Mouse (Mus musculus) yolk sac, embryonic 10.5 days (tissue): Measurements from ENCODE around the gene 3300002I08Rik.
"Not testable (repeated sequence)": the region's sequence is repeated elsewhere in the genome, so short reads cannot be mapped to it uniquely, and the experiment has no call there.

Source experiments
- DNase-seq: peaks from one replicate; pipeline ENCODE4 v3.0.0-alpha.2; 2017; ENCODE audit warnings: low spot score

The 3300002I08Rik gene

DNA sequence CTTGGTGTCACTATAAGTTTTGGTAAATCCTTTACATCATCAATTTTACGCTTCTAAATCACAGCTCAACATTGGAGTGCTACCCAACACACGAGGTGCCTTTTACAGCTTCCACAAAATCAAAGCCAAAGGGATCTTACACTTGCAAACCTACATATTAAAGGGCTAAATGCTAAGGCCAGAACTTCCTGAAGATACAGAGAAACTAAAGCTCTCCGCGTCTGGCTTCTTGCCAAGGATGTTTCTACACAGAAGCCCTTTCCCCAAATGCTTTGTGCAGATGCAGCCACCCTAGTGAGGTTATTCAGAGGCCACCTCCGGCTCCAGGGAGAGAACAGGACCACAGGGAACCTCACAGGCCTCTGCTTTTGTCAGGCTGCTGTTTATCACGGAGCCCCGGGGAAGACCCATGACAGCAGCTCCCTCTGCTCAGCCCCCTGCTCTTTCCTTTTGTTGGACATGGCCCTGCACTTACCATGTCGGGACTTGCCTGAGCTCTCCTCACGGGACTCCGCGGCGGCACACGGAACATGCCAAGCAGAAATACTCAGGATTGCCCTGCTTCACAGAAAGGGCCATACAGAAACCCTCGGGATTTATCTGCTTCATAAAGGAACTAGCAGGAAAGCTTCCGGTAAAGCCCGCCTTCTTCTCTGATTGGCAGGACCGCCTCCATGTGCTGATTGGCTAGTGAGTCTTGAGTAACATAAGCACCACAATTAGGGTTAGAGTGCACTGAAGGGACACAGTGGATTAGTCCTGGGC is at the start of gene 3300002I08Rik:
Gene 3300002I08Rik (minus strand): TSS at position 653 of the 765 bp plus-strand sequence.
- peak; percentile 90 for DNase-seq

DNA sequence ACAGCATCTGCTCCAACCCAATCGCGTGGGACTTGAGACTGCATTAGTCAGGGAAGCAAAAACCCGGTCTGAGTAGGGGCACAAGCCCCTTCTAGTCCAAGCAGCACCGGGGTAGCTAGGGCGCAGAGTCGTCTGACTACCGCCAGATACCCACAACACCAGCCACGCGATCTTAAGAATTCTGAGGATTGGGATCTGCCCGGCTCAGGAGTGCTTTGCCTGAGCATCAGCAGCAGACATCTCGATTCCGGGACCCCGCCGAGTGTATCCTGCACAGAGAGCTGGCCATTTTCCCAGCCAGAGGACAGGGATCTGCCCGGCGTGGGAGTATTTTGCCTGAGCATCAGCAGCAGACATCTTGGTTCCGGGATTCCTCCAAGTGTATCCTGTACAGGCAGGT is 49.6 kb upstream of the 3300002I08Rik start:
- DNase-seq = not testable (repeated sequence)

DNA sequence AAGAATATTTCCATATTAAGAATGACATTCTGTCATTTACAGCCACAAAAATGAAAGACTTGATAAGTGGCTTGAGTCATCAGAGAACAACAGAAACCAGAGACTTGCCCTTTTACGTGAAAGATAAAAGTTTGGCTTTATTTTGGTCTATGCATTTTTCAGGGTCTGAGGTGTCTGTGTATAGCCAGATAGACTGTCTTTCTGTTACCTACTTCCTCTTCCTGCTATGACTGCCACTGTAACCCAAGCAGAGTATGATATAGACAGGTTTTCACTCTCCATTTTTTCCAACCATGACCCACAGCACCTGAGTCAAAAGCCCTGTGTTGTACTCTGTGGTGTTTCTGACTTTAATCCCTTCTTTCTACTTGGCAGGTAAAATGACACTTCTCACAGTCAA is 27.6 kb upstream of the 3300002I08Rik start:
- no peak for DNase-seq

DNA sequence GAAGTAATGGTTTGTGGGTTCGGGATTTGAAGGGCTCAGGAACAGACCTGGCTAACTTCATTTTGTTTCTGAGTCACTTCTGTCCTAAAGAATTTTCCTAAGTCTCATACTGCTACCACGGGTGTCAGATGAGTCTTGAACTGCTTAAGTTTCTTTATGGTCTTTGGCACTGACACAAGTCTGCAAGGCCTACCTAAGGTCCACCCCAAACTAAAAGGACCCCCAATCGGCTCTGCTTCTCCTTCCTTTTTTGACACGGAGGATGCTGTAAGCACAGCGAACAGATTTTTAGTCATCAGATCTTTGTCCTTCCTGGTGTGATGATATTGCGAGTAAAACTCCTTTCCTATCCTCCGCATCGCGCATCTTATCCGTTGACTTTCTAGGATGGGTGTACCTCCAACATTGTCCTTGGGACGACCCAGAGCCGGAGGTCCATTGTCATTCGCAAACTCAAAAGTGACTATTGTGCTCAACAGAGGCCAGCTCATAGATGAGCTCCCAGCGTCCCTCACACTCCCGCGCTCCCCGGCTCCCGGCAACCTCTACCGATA is 23.1 kb upstream of the 3300002I08Rik start:
- not testable (repeated sequence) for DNase-seq

DNA sequence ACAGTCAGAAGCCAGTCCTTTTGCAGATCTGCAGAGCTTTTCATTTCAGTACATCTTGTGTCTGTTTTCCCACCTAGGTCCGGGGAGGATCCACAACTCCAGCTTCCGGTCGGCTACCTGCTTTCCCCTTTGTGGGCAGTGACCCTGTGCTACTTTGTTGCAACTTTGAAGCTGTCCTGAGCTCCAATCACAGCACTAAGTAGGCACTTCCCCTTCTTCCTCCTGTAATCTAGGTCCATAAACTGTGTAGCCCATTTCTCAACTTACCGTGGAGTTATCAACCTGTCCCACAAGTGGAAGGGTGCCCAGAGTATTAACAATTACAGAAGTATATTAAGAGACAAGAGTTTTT is 289 bp upstream of the 3300002I08Rik start:
- DNase-seq = no peak

DNA sequence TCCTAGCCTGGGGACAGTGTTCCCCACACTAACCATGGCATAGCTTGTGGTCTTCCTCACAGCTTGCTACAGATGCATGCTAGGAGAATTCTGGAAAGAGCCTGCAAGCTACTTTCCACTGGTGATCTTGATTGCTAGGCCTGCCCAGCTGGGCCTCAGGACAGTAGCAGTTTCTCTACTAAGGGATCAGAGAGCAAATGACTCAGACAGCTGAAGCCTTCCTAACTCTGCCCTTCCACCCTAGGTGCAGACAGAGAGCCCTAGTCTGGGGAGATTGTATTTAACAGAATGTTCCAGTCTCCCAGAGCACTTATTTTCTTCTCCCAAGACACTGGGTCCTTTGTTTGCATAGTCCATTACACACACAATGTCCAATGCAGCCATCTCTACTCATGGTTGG is 5.4 kb downstream of the 3300002I08Rik start:
- not testable (repeated sequence) for DNase-seq

DNA sequence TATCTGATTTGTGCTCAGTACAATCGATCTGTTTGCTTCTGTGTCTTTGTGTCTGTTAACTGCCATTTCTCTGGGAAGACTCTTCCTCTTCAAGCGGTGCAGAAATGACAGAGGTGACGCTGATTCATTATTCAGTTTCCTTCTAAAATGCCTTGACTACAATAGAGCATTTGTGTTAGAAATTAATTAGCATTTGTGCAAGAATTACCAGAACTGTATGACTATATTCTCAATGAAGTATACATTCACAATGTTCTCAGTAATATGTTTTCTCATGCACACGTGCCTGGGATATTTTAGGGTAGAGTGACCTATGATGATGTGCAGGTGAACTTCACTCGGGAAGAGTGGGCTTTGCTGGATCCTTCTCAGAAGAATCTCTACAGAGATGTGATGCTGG is 39.2 kb downstream of the 3300002I08Rik start, which contains the start of gene Gm10130:
Gene Gm10130 (plus strand): TSS at position 301 of the 400 bp plus-strand sequence.
- DNase-seq = no peak

DNA sequence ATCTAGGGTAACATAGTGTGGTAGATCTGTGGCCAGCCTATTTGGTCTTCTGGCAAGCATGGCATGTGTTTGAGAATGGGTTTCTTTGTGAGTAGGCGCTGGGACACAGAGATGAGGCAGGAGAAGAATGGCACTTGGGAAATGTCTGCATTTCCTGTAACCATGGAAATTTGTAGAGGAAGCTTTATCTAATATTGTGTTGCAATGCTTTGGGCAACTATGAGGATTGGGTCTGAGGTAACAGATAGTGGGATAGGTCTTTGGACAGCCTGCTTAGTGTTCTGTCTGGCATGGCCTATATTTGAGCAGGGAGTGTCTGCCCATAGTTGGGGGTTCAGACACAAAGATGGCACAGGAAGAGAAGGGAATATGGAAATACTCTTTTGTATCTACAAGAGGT is 43.6 kb downstream of the 3300002I08Rik start:
- DNase-seq = no peak

DNA sequence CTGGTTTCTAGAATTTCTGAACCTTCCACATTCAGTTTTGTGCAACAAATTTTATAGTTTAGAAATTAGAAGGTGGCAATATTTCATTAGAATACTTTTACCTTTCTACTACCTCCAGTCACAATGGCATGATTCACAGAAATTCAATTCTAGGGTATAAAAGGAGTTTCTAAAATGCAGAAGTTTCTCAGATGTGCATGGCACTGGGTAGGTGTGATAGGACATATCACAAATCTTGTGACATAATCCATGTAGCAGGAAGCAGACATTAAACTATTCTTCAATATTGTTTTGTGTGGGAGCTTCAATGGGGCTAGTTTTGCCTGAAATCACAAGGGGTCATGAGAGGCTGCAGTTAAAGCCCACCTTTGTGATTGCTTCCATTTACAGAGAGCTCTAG is 46.4 kb downstream of the 3300002I08Rik start:
- DNase-seq = no peak

DNA sequence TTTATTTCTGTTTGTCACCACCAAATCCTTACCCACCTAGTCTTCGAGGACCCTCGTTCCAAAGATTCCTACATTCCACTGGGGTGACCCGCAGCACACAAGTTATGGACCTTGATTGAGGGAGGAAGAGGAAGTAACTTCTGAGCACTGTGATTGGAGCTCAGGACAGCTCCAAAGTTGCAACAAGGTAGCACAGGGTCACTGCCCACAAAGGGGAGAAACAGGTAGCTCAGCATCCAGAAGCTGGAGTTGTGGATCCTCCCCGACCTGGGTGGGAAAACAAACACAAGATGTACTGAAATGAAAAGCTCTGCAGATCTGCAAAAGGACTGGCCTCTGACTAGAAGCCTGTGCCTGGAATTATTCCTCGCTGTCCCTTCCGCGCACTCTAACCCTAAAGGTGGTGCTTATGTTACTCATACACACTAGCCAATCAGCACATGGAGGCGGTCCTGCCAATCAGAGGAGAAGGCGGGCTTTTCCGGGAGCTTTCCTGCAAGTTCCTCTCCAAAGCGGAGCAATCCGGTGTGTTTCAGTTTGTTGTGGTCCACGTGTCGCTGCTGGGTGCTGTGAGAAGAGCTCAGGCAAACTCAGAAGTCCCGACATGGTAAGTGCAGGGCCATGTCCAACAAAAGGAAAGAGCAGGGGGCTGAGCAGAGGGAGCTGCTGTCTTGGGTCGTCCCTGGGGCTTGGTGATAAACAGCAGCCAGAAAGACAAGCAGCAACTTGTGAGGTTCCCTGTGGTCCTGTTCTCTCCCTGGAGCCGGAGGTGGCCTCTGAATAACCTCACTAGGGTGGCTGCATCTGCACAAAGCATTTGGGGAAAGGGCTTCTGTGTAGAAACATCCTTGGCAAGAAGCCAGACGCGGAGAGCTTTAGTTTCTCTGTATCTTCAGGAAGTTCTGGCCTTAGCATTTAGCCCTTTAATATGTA is 51.3 kb downstream of the 3300002I08Rik start:
- peak; percentile 96 for DNase-seq

DNA sequence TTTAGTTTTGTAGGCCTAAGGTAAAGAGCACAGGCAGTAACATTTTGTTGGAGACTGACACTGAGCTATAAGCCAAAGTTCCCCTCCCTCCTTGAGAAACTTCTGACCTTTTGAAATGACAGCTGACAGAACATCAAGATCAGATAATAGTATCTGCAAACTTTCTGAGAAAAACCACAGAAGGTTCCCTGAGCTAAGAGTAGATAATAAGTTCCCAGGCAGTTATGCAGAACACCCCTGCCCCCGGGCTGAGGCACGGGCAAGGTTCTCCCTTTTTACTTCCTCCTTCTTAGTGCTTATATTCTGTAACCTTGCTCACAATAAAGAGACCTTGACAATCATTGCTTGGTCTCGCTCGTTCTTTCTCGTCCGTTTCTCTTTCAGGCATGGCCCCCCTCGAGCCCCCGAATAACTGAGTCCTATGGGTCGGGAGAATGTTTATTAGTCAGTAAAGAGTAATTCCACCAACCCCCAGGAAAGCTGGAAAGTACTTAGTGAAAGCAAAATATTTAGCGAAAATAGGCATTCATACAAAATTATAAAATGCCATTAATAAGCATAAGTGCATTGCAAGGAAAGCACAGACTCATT is 55.3 kb downstream of the 3300002I08Rik start:
- DNase-seq = no peak

DNA sequence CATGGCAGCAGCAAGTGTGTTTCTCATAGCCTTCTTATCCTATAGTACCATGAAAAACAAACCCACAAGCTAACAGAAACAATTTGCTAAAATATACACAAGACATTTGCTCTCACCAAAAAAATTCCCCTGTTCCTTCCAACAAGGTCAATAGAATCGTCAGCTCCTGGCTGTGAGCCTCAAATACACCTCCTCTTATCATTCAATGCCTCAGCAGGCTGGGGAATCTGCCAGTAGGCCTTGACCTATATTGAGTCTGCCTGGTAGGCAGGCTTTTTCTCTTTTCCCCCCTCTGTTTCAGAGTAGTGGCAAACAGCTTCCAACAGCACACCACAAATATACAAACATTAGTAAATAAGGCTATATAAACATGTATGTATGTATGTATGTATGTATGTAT is 63.5 kb downstream of the 3300002I08Rik start:
- DNase-seq = no peak

DNA sequence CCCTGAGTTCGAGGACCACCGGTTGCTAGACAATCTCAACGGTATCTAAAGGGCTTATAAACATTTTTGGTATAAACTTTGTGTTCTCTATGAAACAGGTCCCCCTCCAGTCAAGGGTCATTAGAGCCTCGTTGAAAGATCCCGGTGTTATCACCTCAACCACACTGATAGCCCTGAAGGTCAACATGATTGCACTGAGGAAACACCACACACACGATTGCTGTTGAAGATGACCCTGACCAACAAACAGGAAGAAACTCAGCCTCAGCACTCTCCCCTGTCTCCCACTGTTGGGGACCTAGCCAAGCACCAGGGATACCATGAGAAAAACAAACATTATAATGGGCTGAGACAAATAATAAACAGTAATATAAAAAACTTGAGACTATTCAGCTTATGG is 68.9 kb downstream of the 3300002I08Rik start:
- DNase-seq = no peak
